Mouse (Mus musculus): ENCODE measurements at regions not wholly inside any gene's neighbourhood (a gene's known extent, or its start where the extent isn't known, plus 50 kb on each side); places are given as distances from the start of the nearest gene placed in this dataset.

- TF ChIP-seq CTCF (IDR thresholded peaks at IDR 0.05; ENCODE audit: extremely low read depth, insufficient read depth, insufficient read length, insufficient replicate concordance), result no peak
- no peak for TF ChIP-seq POLR2A (IDR thresholded peaks at IDR 0.05; ENCODE audit: low read depth, low read length)
Observed at GRCm38 (mm10) chr1:63951663-63952062, 170.4 kb downstream of the Klf7 start.

Data from spleen, adult 2 months (tissue).